Mouse (Mus musculus) liver, embryonic 14.5 days (tissue): Measurements from ENCODE around the gene Ezr. TPM values are rescaled to one million over a fixed set of nuclear protein-coding genes. Genes with fewer than 3 reads are reported as not detected.

Experiments used
- ATAC-seq: fragments of 200-750 bp; cut with Nextera tagmentation; 2 replicates; pipeline ENCODE4 v1.8.0; 2017; ENCODE audit warnings: moderate number of reproducible peaks, mild to moderate bottlenecking, moderate library complexity; ENCODE audit not compliant: insufficient read depth
- DNase-seq, 3 experiments: peaks; one replicate each; pipeline ENCODE4 v3.0.0-alpha.2; 2012 to 2013; ENCODE audit warnings: low read depth in 3 of 3, low spot score in 3 of 3
- H3K27ac ChIP-seq: fragments of 300-500 bp; sonication (generic); 2 replicates; pipeline ENCODE4 v1.5.1; 2014; ENCODE audit warnings: moderate library complexity, mild to moderate bottlenecking, control low read depth, inconsistent platforms
- H3K27me3 ChIP-seq: fragments of 300-500 bp; sonication (generic); 2 replicates; pipeline ENCODE4 v1.6.1; 2014; ENCODE audit warnings: mild to moderate bottlenecking, low read length, moderate library complexity; ENCODE audit not compliant: control insufficient read depth, insufficient read depth
- H3K36me3 ChIP-seq: fragments of 300-500 bp; sonication (generic); replicated peaks from 2 replicates; pipeline ENCODE4 v1.6.1; 2014; ENCODE audit warnings: low read depth; ENCODE audit not compliant: control insufficient read depth, insufficient read depth
- H3K4me1 ChIP-seq, 2 experiments: fragments of 200-500 bp in 1 of 2; fragments of 300-500 bp in 1 of 2; sonication (generic) in 1 of 2; replicated peaks; 2 replicates each; pipeline ENCODE4 v1.6.1; 2012 to 2014; ENCODE audit warnings: antibody characterized with exemption in 1 of 2, inconsistent platforms in 1 of 2, low read length in 1 of 2; ENCODE audit not compliant: control insufficient read depth in 2 of 2, insufficient read depth in 2 of 2
- H3K4me2 ChIP-seq: fragments of 300-500 bp; sonication (generic); 2 replicates; pipeline ENCODE4 v1.6.1; 2014; ENCODE audit warnings: low read depth, mild to moderate bottlenecking, control low read depth, moderate library complexity
- H3K4me3 ChIP-seq, 2 experiments: fragments of 200-500 bp in 1 of 2; fragments of 300-500 bp in 1 of 2; sonication (generic) in 1 of 2; 2 replicates each; pipeline ENCODE4 v1.5.1; 2012 to 2014; ENCODE audit warnings: low read depth in 2 of 2, low read length in 2 of 2, mild to moderate bottlenecking in 2 of 2, control low read depth in 1 of 2, inconsistent platforms in 1 of 2, moderate library complexity in 1 of 2; ENCODE audit not compliant: insufficient read depth in 1 of 2
- H3K9ac ChIP-seq: fragments of 300-500 bp; sonication (generic); replicated peaks from 2 replicates; pipeline ENCODE4 v1.6.1; 2014; ENCODE audit warnings: mild to moderate bottlenecking, control low read depth, moderate library complexity
- H3K9me3 ChIP-seq: fragments of 300-500 bp; sonication (generic); 2 replicates; pipeline ENCODE4 v1.6.1; 2016; ENCODE audit warnings: low read length, mixed read lengths; ENCODE audit not compliant: control insufficient read depth
- CTCF ChIP-seq: IDR thresholded peaks from 2 replicates; pipeline ENCODE4 v1.5.1; 2016; ENCODE audit warnings: antibody characterized with exemption, low read depth, control low read depth
- EP300 ChIP-seq: IDR thresholded peaks from 2 replicates; pipeline ENCODE4 v1.6.1; 2016; ENCODE audit warnings: antibody characterized with exemption, low read depth
- WGBS: fragments of 180-500 bp; shearing (Covaris S2); extraction: QIAGEN DNeasy Blood & Tissue Kit; methylation state at CpG from one replicate; pipeline ENCODE4 v1.1.7; 2014; ENCODE audit not compliant: insufficient replicate concordance; 5-methylcytosine and 5-hydroxymethylcytosine counted together
- polyA plus RNA-seq, 2 experiments: library from polyadenylated mRNA; depleted of rRNA in 1 of 2; stranded (reverse) in 1 of 2; unstranded in 1 of 2; fragments of >200 nt; fragmentation: Nextera tagmentation in 1 of 2; extraction: Ambion mirVana in 1 of 2; gene quantifications; 2 replicates each; pipeline versions ENCODE4 v1.2.1 to v1.2.3; 2012 to 2014

Gene Ezr
- polyA plus RNA-seq, 2 experiments: 31.2 to 41.7 TPM

DNA sequence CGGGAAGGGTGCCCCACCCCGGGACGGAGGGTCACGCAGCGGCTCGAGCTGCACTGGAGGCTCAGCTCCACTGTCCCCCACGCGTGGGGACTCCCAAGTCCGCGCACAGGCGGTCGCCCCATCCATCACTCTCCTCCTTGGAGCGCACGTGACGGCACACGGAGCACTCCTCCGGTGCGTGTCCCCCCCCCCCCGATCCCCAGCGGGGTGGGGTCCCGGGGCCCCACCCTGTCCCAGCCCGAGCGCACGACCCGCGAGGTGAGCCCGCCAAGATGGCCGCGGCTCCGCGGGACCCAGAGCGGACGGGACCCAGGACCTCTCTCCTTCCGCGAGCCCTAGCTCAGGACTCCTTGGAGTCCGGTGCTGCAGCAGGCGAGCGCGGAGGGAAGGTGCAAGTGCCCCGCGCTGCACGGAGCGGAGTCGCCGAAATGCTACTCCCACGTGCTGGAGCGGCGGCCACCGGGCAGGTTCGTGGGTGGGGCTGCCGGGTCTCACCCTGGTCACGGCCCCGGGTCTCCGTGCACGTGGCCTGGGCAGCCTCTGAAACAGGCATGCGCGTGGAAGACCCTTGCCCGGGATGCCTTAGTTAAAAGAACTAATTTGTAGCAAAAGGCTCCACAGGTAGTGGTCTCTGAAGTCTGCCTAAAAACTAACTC, 550 bp upstream of the Ezr start:
- TF ChIP-seq EP300 (no peak), CTCF (no peak)
- Histone ChIP-seq H3K9ac (peak overlapping the region; percentile 95), H3K27ac (peak overlapping the region; percentile 77), H3K4me2 (peak overlapping the region; percentile 82), H3K4me3 (peak overlapping the region; percentile 86 to 92), H3K4me1 (peaks cover 20 to 24% of the 10 kb centered on the region in 2 experiments), H3K36me3 (no peaks in the 10 kb centered on the region), H3K9me3 (no peaks in the 10 kb centered on the region), H3K27me3 (no peaks in the 10 kb centered on the region)
- no peak for DNase-seq
- under 1% methylated on average over 47 of the region's 58 CpGs for WGBS
- ATAC-seq: peak; percentile 61

DNA sequence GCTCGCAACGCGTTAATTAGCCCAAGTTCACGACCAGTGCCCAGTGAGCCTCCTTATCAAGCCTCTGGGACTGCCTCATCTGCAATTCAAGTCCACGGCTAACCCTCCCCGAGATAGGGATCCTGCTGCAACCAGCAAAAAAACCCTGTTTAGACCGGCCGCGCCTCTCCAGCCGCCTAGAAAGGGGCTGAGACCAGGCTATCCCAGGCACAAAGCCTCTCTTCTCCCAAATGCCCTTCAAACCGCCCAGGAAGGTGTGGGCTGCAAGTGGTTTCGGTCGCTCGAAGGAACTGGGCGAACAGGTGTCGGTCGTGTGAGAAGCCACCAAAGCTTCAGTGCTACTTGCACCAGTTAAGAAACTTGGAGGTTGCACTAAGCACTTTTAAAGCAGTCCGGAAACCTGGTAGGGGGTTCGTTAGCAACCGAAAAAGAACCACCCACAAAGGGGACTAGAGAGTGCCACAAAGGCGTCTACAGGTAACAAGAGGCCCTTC, 504 bp downstream of the Ezr start:
- peak overlapping the region; percentile 95 for H3K9ac ChIP-seq
- H3K9me3 ChIP-seq: no peaks in the 10 kb centered on the region
- ATAC-seq (peak; percentile 62), DNase-seq (peak; percentile 53 to 61 (median 60))
- H3K4me3 ChIP-seq: peak overlapping the region; percentile 86 to 92
- peak overlapping the region; percentile 82 for H3K4me2 ChIP-seq
- TF ChIP-seq CTCF: no peak
- TF ChIP-seq EP300: no peak
- H3K36me3 ChIP-seq: no peaks in the 10 kb centered on the region
- no peaks in the 10 kb centered on the region for H3K27me3 ChIP-seq
- 0% methylated on average over 21 of the region's 21 CpGs for WGBS
- peak overlapping the region; percentile 54 for H3K27ac ChIP-seq
- H3K4me1 ChIP-seq: peaks cover 26 to 28% of the 10 kb centered on the region in 2 experiments

DNA sequence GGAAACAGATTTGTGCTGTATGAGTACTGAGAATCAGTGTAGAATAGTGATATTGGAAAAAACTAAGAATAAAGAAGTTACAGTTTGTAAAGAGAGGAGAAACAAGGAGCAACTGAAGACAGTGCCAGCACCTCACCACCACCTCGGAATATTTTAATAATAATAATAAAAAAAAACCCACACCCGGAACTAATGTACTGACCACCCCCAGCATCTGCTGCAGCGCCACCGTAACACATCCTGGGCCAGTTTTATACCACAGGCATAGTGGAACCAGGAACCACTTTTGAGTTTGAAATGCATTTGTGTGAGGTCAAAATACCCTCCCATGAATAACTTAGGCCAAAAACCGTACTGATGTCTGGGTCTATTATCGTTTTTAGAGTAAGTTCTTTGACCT, 1.3 kb downstream of the Ezr start:
- H3K9ac ChIP-seq: peak overlapping the region; percentile 49
- WGBS: 44% methylated on average over 6 of the region's 6 CpGs
- no peak for ATAC-seq

DNA sequence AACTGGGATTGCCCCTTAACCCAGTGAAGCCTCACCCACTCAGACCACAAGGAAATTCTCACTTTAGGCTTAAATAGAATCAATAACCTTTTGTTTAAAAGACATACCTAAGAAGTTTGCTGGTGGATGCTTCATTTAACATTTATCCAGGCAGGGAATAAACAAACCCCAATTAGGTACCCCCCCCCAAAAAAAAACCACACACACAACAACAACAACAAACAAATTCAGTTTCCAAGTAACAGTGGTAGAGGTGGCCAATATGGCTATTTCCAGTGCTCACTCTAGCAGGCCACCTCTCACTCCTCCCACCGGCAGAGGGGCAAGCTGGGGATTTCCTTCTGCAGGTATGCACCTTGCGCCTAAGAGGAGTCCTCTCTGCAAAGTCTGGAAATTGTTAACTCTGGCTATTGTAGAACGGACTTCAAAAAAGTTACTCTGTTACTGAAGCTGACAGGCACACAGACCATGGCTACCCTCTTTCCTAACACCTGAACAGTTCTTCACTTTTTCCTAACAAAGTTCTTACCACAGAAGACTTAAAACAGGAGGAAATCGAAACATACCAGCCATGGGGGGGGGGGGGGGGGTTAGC, 2.0 kb downstream of the Ezr start:
- Histone ChIP-seq H3K4me1 (peaks cover 26 to 28% of the 10 kb centered on the region in 2 experiments), H3K4me2 (peak overlapping the region; percentile 82), H3K9me3 (no peaks in the 10 kb centered on the region), H3K9ac (no peak overlapping the region), H3K36me3 (no peaks in the 10 kb centered on the region), H3K4me3 (peak overlapping the region in 1 of 2 experiments; percentile 86; a peak in 2 of 4 replicates), H3K27me3 (no peaks in the 10 kb centered on the region), H3K27ac (no peak overlapping the region)
- DNase-seq: no peak
- WGBS: 56% methylated on average over 4 of the region's 4 CpGs
- TF ChIP-seq EP300 (no peak), CTCF (no peak)
- no peak for ATAC-seq

More for the DNA sequence above, 1.3 kb downstream of the Ezr start:
- H3K9me3 ChIP-seq: no peaks in the 10 kb centered on the region
- TF ChIP-seq EP300: no peak
- no peak for TF ChIP-seq CTCF
- H3K36me3 ChIP-seq: no peaks in the 10 kb centered on the region
- no peak for DNase-seq
- peak overlapping the region; percentile 82 for H3K4me2 ChIP-seq
- H3K4me1 ChIP-seq: peaks cover 26 to 28% of the 10 kb centered on the region in 2 experiments
- no peak overlapping the region for H3K27ac ChIP-seq
- no peaks in the 10 kb centered on the region for H3K27me3 ChIP-seq
- H3K4me3 ChIP-seq: peak overlapping the region; percentile 25 to 86

DNA sequence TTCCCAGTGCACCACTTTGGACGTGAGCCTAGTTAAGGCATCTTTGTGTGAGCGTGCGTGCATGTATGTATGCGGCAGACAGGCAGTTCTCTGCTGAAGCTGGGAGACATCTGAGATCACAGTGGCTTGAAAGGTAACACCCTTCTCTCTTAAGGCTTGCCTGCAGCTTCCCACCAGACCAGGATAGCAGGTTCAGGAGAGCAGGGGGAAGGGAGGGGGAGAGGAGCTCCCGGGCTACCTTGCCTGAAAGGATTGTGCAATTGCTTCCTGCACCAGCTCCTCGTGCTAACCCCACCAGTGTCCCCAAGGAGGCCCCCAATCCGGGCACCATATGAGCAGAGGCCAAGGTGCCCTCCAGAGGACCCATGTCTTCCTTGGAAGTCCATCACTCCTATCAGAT, 3.0 kb downstream of the Ezr start:
- TF ChIP-seq CTCF: no peak
- TF ChIP-seq EP300: no peak
- Histone ChIP-seq H3K36me3 (no peaks in the 10 kb centered on the region), H3K9ac (peak overlapping the region; percentile 43), H3K9me3 (no peaks in the 10 kb centered on the region), H3K4me2 (peak overlapping the region; percentile 82), H3K27me3 (no peaks in the 10 kb centered on the region), H3K4me3 (peak overlapping the region; percentile 20 to 29), H3K4me1 (peaks cover 26 to 31% of the 10 kb centered on the region in 2 experiments), H3K27ac (no peak overlapping the region)
- DNase-seq: no peak
- no peak for ATAC-seq
- 21% methylated on average over 7 of the region's 7 CpGs for WGBS
